Comparison of ENCODE assay signal across 22 mouse cellular contexts in the genomic region with DNA sequence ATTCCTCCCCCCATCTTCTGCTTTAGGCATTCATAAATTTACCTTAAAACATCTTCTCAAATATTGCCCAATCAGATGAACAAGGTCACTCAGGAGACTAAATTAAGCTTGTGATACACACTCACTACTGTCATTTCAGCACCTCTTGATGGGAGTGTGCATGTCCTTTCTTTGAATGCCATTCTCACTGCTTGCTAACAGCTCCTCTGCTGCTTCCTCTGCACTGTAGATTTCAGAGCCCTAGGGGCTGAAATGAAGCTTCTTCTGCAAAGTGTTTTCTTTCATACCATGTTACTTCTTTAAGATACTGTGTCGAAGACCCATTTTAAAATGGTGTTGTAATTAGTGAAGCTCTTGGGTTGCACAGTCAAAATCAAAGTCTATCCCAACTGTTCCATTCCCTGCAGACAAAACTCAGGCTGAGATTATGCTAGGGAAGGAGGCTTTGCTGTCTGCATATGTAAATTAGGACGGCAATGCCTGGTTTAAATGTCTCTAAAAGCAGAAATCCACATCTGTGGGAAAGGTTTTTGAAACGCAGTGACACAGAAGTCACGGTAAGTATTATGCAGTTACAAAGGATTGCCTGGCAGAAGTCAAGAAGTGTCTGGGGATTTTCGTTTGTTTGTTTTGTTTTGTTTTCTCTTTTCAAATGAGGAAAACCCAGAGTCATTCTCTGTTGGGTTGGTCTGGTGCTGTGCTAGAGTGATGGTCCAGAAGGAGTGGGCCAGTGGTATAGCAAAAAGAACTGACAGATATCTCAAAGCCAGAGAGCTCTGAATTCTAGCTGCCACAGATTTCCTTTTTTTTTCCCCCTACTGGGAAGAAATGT.
A peak's percentile ranks its signal among the peaks of the same experiment; 100 is the strongest.
DNase-seq lines count a peak whose midpoint lies in the region; ATAC-seq and TF ChIP-seq lines count a peak whose summit lies in the region.
"Had no signal": no experiment of that assay in that cellular context is flagged by ENCODE, and none has a peak within 500 bp of the region (broad histone marks: within the 10 kb centered on the region; RNA-seq: fewer than 3 reads in every experiment).

No protein-coding gene starts in this region.

- ATAC-seq in hindbrain, embryonic 14.5 days (ENCODE audit: low FRiP score): no peak
- ATAC-seq in midbrain, embryonic 15.5 days (replicated peaks): peak; percentile 92
- ATAC-seq: lung, postnatal 0 days had no signal

- no peaks in the 10 kb centered on the region for H3K9me3 ChIP-seq in hindbrain, embryonic 14.5 days (ENCODE audit: control insufficient read depth, low read length)
- H3K9me3 ChIP-seq in midbrain, embryonic 15.5 days: no peaks in the 10 kb centered on the region
- H3K9me3 ChIP-seq: embryonic facial prominence, embryonic 15.5 days; heart, embryonic 10.5 days; limb, embryonic 15.5 days; liver, embryonic 15.5 days; neural tube, embryonic 13.5 days had no signal

- no peak for TF ChIP-seq CTCF in brain, embryonic 14.5 days (IDR thresholded peaks at IDR 0.05; ENCODE audit: borderline replicate concordance, extremely low read depth, insufficient read depth, insufficient read length)

- peaks cover 7% of the 10 kb centered on the region; the same call in 1 of the 2 replicates for H3K4me1 ChIP-seq in hindbrain, embryonic 14.5 days (replicated peaks; ENCODE audit: control insufficient read depth, insufficient read depth, low read length)
- peaks cover 11% of the 10 kb centered on the region for H3K4me1 ChIP-seq in midbrain, embryonic 15.5 days
- H3K4me1 ChIP-seq: embryonic facial prominence, embryonic 15.5 days; limb, embryonic 15.5 days; liver, embryonic 15.5 days had no signal

- H3K4me3 ChIP-seq in hindbrain, embryonic 14.5 days (replicated peaks; ENCODE audit: low read length): no peak overlapping the region
- no peak overlapping the region for H3K4me3 ChIP-seq in midbrain, embryonic 15.5 days
- H3K4me3 ChIP-seq: embryonic facial prominence, embryonic 15.5 days; gastrocnemius, adult 2 months; heart, embryonic 10.5 days; limb, embryonic 15.5 days; liver, embryonic 15.5 days; neural tube, embryonic 13.5 days had no signal

- DNase-seq in brain, adult 2 months (ENCODE audit: low read depth, low spot score): peak; percentile 23
- DNase-seq in brain, embryonic 14.5 days (ENCODE audit: low read depth): peak; percentile 64
- peak; percentile 25 for DNase-seq in hindbrain, embryonic 14.5 days (ENCODE audit: low spot score)
- DNase-seq in urinary bladder, adult 2 months (ENCODE audit: low spot score): no peak
- no peak for DNase-seq in kidney, adult 9 months
- DNase-seq in urinary bladder, postnatal 36 days (ENCODE audit: low spot score in 2 of 2): no peak
- DNase-seq: adrenal gland, postnatal 14 days; cerebellum, adult 11-12 months; cerebellum, postnatal 14 days; embryo, embryonic 11 days; gastrocnemius, adult 2 months; kidney, adult 8-10 months; kidney, postnatal 25 days; right cerebral cortex, postnatal 25 days; thymus, adult 18-20 months had no signal

- H3K9ac ChIP-seq in hindbrain, embryonic 14.5 days: no peak overlapping the region
- H3K9ac ChIP-seq in midbrain, embryonic 15.5 days: no peak overlapping the region
- H3K9ac ChIP-seq: embryonic facial prominence, embryonic 15.5 days; limb, embryonic 15.5 days; liver, embryonic 15.5 days; neural tube, embryonic 13.5 days had no signal

- H3K27me3 ChIP-seq in hindbrain, embryonic 14.5 days (ENCODE audit: control insufficient read depth, insufficient read depth, low read length): no peaks in the 10 kb centered on the region
- H3K27me3 ChIP-seq in midbrain, embryonic 15.5 days (replicated peaks): no peaks in the 10 kb centered on the region
- H3K27me3 ChIP-seq: embryonic facial prominence, embryonic 15.5 days; limb, embryonic 15.5 days; liver, embryonic 15.5 days; neural tube, embryonic 13.5 days had no signal

- no peaks in the 10 kb centered on the region for H3K36me3 ChIP-seq in hindbrain, embryonic 14.5 days (replicated peaks; ENCODE audit: control insufficient read depth, insufficient read depth)
- H3K36me3 ChIP-seq in midbrain, embryonic 15.5 days (replicated peaks): no peaks in the 10 kb centered on the region
- H3K36me3 ChIP-seq: embryonic facial prominence, embryonic 15.5 days; heart, embryonic 10.5 days; limb, embryonic 15.5 days; liver, embryonic 15.5 days; neural tube, embryonic 13.5 days had no signal

- H3K4me2 ChIP-seq in hindbrain, embryonic 14.5 days (replicated peaks): no peak overlapping the region; the same call in 1 of the 2 replicates
- no peak overlapping the region for H3K4me2 ChIP-seq in midbrain, embryonic 15.5 days
- H3K4me2 ChIP-seq: embryonic facial prominence, embryonic 15.5 days; limb, embryonic 15.5 days; liver, embryonic 15.5 days; neural tube, embryonic 13.5 days had no signal

- 34% methylated on average over 5 of the region's 5 CpGs for WGBS in hindbrain, embryonic 14.5 days
- 29% methylated on average over 5 of the region's 5 CpGs for WGBS in midbrain, embryonic 15.5 days

- peak overlapping the region; percentile 59 for H3K27ac ChIP-seq in hindbrain, embryonic 14.5 days
- H3K27ac ChIP-seq in midbrain, embryonic 15.5 days: peak overlapping the region; percentile 72
- H3K27ac ChIP-seq: embryonic facial prominence, embryonic 15.5 days; gastrocnemius, adult 2 months; heart, embryonic 10.5 days; limb, embryonic 15.5 days; liver, embryonic 15.5 days; neural tube, embryonic 13.5 days had no signal

- TF ChIP-seq POLR2A in brain, embryonic 14.5 days (IDR thresholded peaks at IDR 0.05; ENCODE audit: borderline replicate concordance, extremely low read depth, insufficient read depth, insufficient read length, poor library complexity, severe bottlenecking): no peak

Comparison
In these comparisons a context has a peak if more than half of its experiments do, and no peak if none do; other contexts are left out.
1. DNase-seq: peak in brain, adult 2 months (single experiment), brain, embryonic 14.5 days (single experiment) and hindbrain, embryonic 14.5 days (single experiment); none in urinary bladder, adult 2 months (single experiment), kidney, adult 9 months (single experiment) and urinary bladder, postnatal 36 days (0 of 2).